ENCODE assay signal across 8 mouse cellular contexts in the genomic region with DNA sequence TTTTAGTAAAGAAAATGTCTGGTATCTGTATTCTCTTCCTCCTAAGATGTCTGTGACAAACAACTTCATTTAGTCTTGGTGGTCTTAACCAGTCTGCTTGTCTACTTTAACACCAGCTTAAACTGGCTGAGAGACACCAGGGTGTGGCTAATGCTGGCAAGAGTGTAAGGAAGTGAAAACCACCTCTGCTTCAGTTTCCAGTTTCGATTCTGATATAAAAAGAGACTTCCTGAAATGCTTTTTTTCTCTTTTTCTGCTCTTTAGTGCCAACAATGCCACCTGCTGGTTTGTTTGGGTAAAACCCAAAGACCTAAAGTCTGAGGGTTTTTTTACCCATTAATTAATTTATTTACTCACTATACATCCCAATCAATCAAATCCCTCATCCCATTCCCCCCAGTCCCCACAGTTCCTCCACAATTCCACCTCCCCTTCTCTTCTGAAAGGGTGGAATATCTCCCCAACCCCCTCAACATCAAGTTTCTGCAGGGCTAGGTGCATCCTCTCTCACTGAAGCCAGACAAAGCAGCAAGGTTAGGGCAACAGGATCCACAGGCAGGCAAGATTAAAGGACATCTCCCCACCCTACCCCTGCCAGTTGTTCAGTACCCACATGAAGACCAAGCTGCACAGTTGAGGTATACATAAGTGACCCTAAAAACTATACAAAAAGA. TPM values are rescaled to one million over a fixed set of nuclear protein-coding genes. Genes with fewer than 3 reads are reported as not detected.
DNase-seq lines count a peak whose midpoint lies in the region; ATAC-seq and TF ChIP-seq lines count a peak whose summit lies in the region.
"Not testable (repeated sequence)": the region's sequence is repeated elsewhere in the genome, so short reads cannot be mapped to it uniquely, and the experiment has no call there.

No protein-coding gene starts in this region.

- not testable (repeated sequence) for H3K27me3 ChIP-seq in lung, embryonic 15.5 days; thymus, adult 2 months (ENCODE audit: control insufficient read depth, insufficient read depth, low read length)

- 3% methylated on average over 1 of the region's 1 CpGs for WGBS in lung, embryonic 15.5 days
- 0% methylated on average over 1 of the region's 1 CpGs for WGBS in thymus, adult 2 months

- H3K9me3 ChIP-seq in lung, embryonic 15.5 days = not testable (repeated sequence)

- not testable (repeated sequence) for TF ChIP-seq CTCF in thymus, adult 2 months (IDR thresholded peaks at IDR 0.05; ENCODE audit: borderline replicate concordance, control insufficient read depth, extremely low read depth, insufficient read depth, low read length, poor library complexity)

- H3K4me3 ChIP-seq in lung, embryonic 15.5 days = 0 out of 2 replicates have a peak overlapping the region, but pooled peaks have one; percentile 17
- H3K4me3 ChIP-seq in thymus, adult 2 months (ENCODE audit: control insufficient read depth, insufficient read depth, low read length) = not testable (repeated sequence)

- peak; percentile 60 to 67 for DNase-seq in CD8-positive naive resting alpha-beta T cell, adult 2 months (ENCODE audit: low read depth in 2 of 2, low spot score in 2 of 2)
- peak; percentile 18 for DNase-seq in embryo, embryonic 9.5 days (ENCODE audit: extremely low spot score)
- peak; percentile 95 for DNase-seq in heart, adult 11 months
- peak; percentile 91 for DNase-seq in induced T-regulatory cell, adult 2 months (ENCODE audit: low read depth)
- DNase-seq in layer of hippocampus, adult 9-11 months = peak; percentile 11
- peak; percentile 53 for DNase-seq in thymus, adult 2 months

- not testable (repeated sequence) for TF ChIP-seq POLR2A in thymus, adult 2 months (IDR thresholded peaks at IDR 0.05; ENCODE audit: control insufficient read depth, extremely low read depth, insufficient read depth, low read length, poor library complexity)

- H3K36me3 ChIP-seq in lung, embryonic 15.5 days; thymus, adult 2 months (ENCODE audit: control insufficient read depth, insufficient read depth, low read length): not testable (repeated sequence)

- H3K4me2 ChIP-seq in lung, embryonic 15.5 days = peak overlapping the region; percentile 31; the same call in 1 of the 2 replicates

- H3K27ac ChIP-seq in lung, embryonic 15.5 days; thymus, adult 2 months (ENCODE audit: control insufficient read depth, insufficient read depth, low read length): not testable (repeated sequence)

- H3K4me1 ChIP-seq in lung, embryonic 15.5 days; thymus, adult 2 months (replicated peaks; ENCODE audit: control insufficient read depth, insufficient read depth, low read length): not testable (repeated sequence)

- ATAC-seq in lung, embryonic 15.5 days (ENCODE audit: borderline replicate concordance, extremely low read depth, low FRiP score, low TSS enrichment) = not testable (repeated sequence)
- ATAC-seq in neutrophil, adult 5-6 weeks (ENCODE audit: extremely low read depth, insufficient number of reproducible peaks, low FRiP score, poor library complexity, severe bottlenecking) = peak; percentile 91

- not testable (repeated sequence) for H3K9ac ChIP-seq in lung, embryonic 15.5 days

RNA-seq across cellular contexts. Expression of a gene that starts 53.3 kb away (rescaled TPM):
- 6.2 and 6.7 TPM in 2 replicates for polyA plus RNA-seq in lung, embryonic 15.5 days (2015; fragmentation: Nextera tagmentation; extraction: Ambion mirVana)
- total RNA-seq in neutrophil, adult 5-6 weeks (2017) = 382 and 384 TPM in 2 replicates
- polyA plus RNA-seq in thymus, adult 2 months (2012; rRNA removed) = 3.0 and 4.2 TPM in 2 replicates

Comparison
In these comparisons a context has a peak if more than half of its experiments do, and no peak if none do; other contexts are left out.
1. DNase-seq: peak in every context shown above with its lines; median percentile 95 in heart, adult 11 months; 91 in induced T-regulatory cell, adult 2 months; 64 in CD8-positive naive resting alpha-beta T cell, adult 2 months; 53 in thymus, adult 2 months; 18 in embryo, embryonic 9.5 days; 11 in layer of hippocampus, adult 9-11 months.